Mouse (Mus musculus) retina, embryonic 14.5 days (tissue): Measurements from ENCODE around the gene Gfpt2.

ENCODE experiments used
- DNase-seq: peaks from one replicate; pipeline ENCODE4 v3.0.0-alpha.2; 2015; ENCODE audit warnings: low spot score

Gfpt2 gene

GRCm38 (mm10) chr11:49840666-49841065 is 46.7 kb downstream of the Gfpt2 start:
- no peak for DNase-seq

DNA sequence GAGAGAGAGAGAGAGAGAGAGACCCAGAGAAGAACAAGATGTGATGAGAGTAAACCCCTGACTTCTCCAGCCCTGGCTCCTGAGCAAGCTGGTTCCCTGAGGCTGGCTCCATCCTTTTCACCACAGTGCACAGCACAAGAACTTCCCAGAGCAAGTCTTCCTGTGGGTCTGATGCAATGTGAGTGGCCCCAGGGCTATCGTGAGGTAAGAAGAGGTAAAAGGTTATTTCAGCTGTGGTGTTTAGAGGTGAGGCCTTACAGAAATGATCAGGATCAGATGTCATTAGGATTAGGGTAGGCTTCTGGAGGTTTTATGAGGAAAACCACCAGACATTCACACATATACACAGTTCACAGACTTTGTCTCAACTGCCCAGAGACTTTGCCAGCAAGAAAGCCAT is 47.9 kb downstream of the Gfpt2 start:
- DNase-seq = no peak

DNA sequence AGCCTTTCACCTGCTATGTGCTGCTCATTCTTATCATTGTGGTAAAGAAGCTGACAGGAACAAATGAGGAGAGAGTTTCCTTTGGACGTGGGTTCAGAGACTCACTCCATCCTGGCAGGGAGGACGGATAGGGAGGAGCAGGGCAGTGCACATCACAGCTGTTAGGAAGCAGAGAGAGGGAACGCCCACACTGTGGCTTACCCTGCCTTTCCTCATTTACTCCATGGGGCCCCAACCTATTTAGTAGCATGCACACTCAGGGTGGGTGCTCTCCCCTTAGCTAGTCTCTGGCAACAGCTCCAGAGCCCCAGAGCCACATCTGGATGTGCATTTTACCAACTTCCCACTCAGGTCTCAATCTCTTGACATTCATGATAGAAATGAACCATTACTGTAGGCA is 48.7 kb downstream of the Gfpt2 start:
- no peak for DNase-seq

DNA sequence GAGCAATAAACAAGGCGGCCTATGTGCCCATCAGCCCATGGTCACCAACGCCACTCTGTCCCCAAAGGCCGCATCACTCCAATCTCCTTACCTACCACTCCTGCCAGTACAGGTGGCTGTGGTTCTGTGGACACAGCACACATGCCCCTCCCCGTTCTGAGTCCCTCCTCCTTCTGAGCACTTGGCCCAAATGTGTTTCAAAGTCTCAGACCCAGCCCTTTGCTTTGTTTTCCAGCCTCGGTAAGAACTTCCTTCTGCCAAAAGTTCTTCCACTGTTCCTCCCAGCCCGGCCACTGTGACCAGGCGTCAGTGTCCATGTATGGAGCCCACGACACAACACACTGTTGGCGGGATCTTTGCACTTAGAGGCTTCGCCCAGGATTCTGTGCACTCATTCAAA is 50.3 kb downstream of the Gfpt2 start:
- no peak for DNase-seq

- peak; percentile 73 for DNase-seq
These were observed 51.0 kb downstream of the Gfpt2 start for GRCm38 (mm10) chr11:49844969-49845368.

- DNase-seq = no peak
These were observed 52.0 kb downstream of the Gfpt2 start for GRCm38 (mm10) chr11:49845958-49846357.

- DNase-seq = peak; percentile 100
These were observed 52.6 kb downstream of the Gfpt2 start, which contains the start of gene Mapk9 for GRCm38 (mm10) chr11:49846401-49847070. TSS of gene Mapk9 (plus strand) at chr11:49846751.

DNA sequence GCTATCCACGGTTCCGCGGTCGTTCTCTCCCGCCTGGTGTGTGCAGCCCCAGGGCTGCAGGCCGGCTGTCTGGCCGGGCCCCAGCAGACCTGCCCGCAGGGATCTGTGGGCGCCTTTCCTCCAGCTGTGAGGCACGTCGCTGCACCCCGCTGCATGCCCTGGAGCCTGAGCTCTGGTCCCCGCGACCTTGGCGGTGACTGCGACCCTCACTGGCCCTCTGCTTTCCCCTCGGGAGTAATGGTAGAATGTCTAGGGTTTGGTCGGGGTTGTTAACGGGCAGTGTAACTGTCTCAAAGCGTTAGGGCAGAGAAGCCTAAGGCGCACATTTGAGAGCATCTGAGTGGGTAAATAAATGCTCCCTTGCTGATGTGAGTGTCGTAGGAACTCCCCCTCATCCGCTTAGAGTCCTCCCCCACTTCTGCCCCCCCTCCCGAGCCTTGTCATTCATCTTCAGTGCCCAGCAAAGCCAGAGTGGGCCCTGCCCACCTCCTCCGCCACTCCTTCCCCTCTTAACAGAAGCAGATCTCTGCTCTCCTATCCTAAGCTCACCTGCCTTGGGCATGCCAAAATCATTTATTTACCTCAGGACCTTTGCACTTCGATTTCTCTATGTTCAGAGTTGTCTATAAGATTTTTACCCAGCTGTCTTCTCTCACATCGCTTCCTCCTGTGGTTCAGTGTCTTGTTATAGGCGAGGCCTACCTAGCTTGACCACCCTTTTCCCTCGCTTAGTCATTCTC is 53.3 kb downstream of the Gfpt2 start:
- peak; percentile 60 for DNase-seq

DNA sequence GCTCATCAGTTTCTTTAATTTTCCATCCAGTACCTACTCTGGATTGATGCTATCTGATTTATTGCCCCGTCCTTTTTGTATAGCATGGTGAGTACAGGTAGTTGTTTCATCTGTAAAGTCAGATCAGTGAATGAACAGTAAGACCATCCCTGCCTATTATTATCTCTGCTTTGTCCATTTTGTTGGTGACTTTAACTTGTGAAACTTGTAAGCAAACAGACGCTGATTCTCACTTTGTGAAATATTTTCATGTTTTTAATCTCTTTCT is 53.8 kb downstream of the Gfpt2 start:
- no peak for DNase-seq

DNA sequence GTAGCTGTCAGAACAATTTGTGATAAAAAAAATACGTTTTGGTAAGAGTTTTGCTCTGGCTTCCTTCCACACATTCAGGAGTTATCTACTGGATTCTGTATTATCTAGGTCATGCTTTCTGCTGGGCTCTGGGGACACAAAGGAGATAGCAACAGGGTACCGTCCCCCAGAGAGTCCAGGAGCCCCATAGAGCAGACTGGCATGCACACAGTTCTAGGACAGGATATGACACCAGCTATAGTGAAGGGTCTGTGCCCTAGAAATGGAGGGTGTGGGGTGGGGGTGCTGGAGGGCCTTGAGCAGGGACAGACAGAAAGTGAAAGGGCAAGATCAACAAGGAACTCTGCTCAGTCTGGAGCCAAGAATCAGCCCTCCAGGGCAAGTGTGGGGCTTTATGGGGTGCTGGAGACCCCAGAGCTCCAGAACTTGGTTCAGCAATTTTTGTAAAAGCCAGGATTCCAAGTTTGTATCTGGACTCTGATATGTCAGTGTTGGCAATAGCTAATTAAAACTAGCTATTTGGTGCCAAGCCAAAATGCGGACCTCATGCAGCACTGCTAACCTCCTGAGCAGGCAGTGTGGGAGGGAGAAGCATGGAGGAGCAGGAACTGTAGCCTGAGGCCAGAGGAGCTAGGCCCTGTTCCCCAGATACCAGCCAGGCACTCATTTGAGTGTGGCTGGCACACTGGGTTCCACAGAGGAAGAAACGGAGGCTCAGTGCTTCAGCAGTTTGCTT is 54.3 kb downstream of the Gfpt2 start:
- peak; percentile 13 for DNase-seq

GRCm38 (mm10) chr11:49850331-49850730 is 56.4 kb downstream of the Gfpt2 start:
- DNase-seq = no peak

GRCm38 (mm10) chr11:49855144-49855543 is 61.2 kb downstream of the Gfpt2 start:
- no peak for DNase-seq

- no peak for DNase-seq
These were observed 67.2 kb downstream of the Gfpt2 start for GRCm38 (mm10) chr11:49861139-49861538.

- DNase-seq = no peak
These were observed 69.9 kb downstream of the Gfpt2 start for GRCm38 (mm10) chr11:49863926-49864325.

GRCm38 (mm10) chr11:49867320-49867719 is 73.3 kb downstream of the Gfpt2 start:
- no peak for DNase-seq

DNA sequence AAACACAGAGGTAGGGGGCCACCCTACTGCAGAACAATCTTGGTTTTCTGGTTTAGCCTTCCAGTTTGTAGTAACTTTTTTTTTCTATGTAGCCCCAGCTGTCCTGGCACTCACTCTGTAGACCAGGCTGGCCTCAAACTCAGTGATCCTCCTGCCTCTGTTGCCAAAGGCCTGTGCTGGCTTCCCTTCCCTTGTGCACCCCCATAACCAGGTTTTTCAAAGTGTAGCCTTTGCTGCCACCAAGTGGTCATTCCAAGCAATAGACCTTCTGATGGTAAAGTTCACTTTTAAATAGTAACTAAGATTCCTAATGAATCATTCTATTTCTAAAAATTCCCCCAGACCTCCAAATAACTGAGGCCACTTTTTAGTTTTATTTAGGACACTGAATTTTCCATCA is 75.8 kb downstream of the Gfpt2 start:
- DNase-seq = peak; percentile 82

GRCm38 (mm10) chr11:49871914-49872313 is 77.9 kb downstream of the Gfpt2 start:
- DNase-seq = peak; percentile 85

DNA sequence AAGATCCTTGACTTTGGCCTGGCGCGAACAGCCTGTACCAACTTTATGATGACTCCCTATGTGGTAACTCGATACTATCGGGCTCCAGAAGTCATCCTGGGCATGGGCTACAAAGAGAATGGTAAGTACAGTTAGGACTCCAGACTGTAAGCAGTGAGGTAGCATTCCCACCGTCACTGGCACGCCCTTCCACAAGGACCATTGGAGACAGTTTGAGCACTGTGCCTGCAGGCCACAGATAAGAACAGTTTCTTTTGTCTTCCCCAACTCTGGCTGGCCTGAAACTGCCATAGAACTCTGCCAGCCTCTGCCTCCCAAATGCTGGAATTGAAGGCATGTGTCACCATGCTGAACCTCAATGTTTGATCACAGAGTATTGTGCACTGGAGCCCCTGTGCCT is 78.8 kb downstream of the Gfpt2 start:
- no peak for DNase-seq

DNA sequence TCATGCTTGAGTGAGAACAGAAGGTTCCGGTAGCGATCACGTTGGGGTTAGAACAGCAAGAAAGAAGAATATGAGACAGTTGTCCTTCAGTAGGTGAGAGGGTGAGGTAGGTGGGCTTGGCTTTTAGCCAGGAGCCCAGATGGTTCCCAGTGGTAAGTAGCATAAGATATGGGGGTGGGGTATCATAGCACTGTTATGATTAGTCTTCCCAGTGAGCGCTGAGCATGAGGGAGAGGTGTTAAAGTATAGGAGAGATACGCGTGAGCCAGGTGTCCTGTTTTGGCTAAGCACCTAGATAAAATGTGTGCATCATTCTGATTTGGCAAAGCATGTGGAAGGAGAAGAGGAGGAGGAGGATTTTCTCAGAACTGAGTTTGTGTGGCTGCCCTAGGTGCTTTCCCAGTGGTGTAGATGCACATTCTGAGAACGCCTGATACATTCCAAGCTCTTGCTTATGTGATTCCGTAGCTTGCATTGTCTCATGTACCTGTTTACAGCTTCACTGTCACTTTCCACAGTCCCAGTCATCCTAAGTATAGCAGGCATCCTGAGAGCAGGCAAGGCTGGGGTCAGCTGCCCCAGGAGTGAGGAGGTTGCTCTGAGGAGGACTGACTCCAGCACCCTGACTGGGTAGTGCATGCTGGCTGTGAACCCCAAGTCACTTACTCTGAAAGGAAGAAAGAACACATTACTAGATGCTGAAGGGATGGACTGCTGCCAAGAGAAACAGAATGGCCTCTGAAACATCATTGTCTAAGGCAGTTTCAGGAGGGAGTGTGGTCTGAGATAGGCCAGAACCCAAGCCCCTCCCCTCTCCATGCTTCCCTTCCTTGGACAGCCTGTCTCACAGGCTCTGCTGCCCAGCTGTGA is 83.2 kb downstream of the Gfpt2 start:
- DNase-seq = no peak

DNA sequence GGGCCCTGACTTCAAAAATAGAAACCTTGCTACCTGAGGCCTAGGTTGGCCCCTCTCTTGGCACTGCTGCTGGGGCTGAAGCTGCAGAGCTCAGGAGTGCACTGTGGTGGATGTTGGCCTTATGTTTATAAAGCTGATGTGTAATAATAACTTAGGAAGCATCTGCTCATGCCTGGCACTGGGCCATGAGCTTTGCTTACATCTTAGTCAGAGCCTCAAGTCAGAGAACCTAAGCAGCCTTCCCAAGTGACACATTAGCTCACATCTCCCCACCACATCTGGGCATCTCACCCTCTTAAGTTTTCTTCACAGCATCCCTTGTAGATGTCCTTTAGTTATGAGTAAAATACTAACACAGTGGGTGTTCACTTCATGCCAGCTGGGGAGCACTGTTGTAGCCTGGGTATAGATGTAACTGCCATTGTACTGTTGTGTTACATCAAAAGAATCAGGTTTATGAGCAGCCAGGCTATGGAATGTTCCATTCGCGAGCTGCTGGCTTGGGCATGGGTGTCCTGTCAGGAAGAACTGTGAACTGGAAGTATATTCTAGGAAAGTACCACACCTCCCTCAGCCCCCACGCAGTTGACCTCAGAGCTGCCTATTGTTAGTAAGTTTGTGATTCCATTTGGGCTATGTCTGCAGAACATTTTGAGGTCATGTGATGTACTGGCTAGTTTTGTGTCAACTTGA is 86.1 kb downstream of the Gfpt2 start:
- no peak for DNase-seq

- DNase-seq = no peak
These were observed 89.4 kb downstream of the Gfpt2 start for GRCm38 (mm10) chr11:49883394-49883793.
